Mouse (Mus musculus) neural tube, embryonic 15.5 days (tissue): ENCODE measurements around the gene Amz1. TPM values are rescaled to one million over a fixed set of nuclear protein-coding genes. Genes with fewer than 3 reads are reported as not detected.

Experiments
- ATAC-seq: fragments of 200-750 bp; cut with Nextera tagmentation; 2 replicates; pipeline ENCODE4 v1.8.0; 2017; ENCODE audit warnings: mild to moderate bottlenecking, moderate TSS enrichment, moderate library complexity; ENCODE audit not compliant: low FRiP score
- H3K27ac ChIP-seq: fragments of 300-500 bp; sonication (generic); replicated peaks from 2 replicates; pipeline ENCODE4 v1.5.1; 2015; ENCODE audit warnings: mild to moderate bottlenecking, inconsistent platforms
- H3K27me3 ChIP-seq: fragments of 300-500 bp; sonication (generic); replicated peaks from 2 replicates; pipeline ENCODE4 v1.6.1; 2015; ENCODE audit warnings: inconsistent platforms
- H3K36me3 ChIP-seq: fragments of 300-500 bp; sonication (generic); 2 replicates; pipeline ENCODE4 v1.6.1; 2015; ENCODE audit warnings: inconsistent platforms
- H3K4me1 ChIP-seq: fragments of 300-500 bp; sonication (generic); 2 replicates; pipeline ENCODE4 v1.6.1; 2015; ENCODE audit warnings: inconsistent platforms
- H3K4me2 ChIP-seq: fragments of 300-500 bp; sonication (generic); 2 replicates; pipeline ENCODE4 v1.6.1; 2015; ENCODE audit warnings: inconsistent platforms, mild to moderate bottlenecking, moderate library complexity
- H3K4me3 ChIP-seq: fragments of 300-500 bp; sonication (generic); replicated peaks from 2 replicates; pipeline ENCODE4 v1.5.1; 2015; ENCODE audit warnings: mild to moderate bottlenecking, inconsistent platforms
- H3K9ac ChIP-seq: fragments of 300-500 bp; sonication (generic); replicated peaks from 2 replicates; pipeline ENCODE4 v1.6.1; 2015; ENCODE audit warnings: mild to moderate bottlenecking, inconsistent platforms
- H3K9me3 ChIP-seq: fragments of 300-500 bp; sonication (generic); replicated peaks from 2 replicates; pipeline ENCODE4 v1.6.1; 2016; ENCODE audit warnings: inconsistent platforms
- WGBS: fragments of 180-500 bp; shearing (Covaris S2); methylation state at CpG from one replicate; pipeline ENCODE4 v1.1.7; 2015; ENCODE audit warnings: mixed read lengths; 5-methylcytosine and 5-hydroxymethylcytosine counted together
- polyA plus RNA-seq: library from polyadenylated mRNA; unstranded; fragments of >200 nt; fragmentation: Nextera tagmentation; extraction: Ambion mirVana; gene quantifications from 2 replicates; pipeline ENCODE4 v1.2.1, GENCODE M21; 2015

Amz1 gene
- polyA plus RNA-seq, 1 experiment from 2014 or later = 3.5 TPM

DNA sequence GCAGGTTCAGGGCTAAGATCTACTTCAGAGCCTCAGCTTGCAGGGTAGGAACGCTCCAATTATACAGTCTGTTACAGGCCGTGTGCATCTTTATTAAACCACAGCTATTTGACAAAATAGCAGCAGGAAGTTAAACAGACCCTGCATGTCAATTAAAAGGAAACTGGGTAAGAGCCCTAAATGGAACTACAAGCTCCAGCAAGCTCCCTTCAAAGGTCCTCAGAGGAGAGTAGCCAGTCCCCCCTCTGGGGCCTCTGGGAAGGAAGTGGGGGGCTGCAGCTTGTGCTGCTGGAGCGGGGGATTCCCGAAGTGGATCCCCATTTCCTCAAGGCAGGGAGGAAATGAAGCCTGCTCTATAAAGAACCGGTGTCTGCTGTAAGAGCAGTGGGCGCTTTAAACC is 47.7 kb downstream of the Amz1 start:
- 42% methylated on average over 6 of the region's 6 CpGs for WGBS
- no peak overlapping the region for H3K4me2 ChIP-seq
- peak overlapping the region; percentile 75 for H3K27ac ChIP-seq
- H3K4me1 ChIP-seq = peaks cover 43% of the 10 kb centered on the region
- no peak overlapping the region for H3K9ac ChIP-seq
- no peaks in the 10 kb centered on the region for H3K27me3 ChIP-seq
- no peaks in the 10 kb centered on the region for H3K36me3 ChIP-seq
- no peak overlapping the region for H3K4me3 ChIP-seq
- no peak for ATAC-seq
- no peaks in the 10 kb centered on the region for H3K9me3 ChIP-seq

DNA sequence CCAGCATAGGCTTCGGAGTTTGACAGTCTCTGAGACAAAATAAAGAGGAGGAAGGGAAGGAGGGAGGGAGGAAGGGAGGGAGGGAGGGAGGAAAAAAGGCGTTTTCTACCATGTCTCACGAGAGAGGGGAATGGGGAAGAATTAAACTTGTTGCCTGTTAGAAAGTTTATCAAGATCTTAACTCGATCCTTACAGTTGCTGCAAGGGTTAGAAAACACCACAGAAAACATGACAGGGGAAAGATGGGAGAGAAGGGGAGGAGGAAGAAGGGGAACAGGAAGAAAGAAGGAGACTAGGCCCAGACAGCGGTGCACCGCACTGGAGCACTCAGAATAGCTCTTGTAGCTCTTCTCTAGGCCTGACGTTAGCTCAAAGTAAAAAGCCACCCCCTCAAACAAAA is 48.2 kb downstream of the Amz1 start:
- no peak overlapping the region for H3K4me2 ChIP-seq
- no peaks in the 10 kb centered on the region for H3K27me3 ChIP-seq
- no peak overlapping the region for H3K4me3 ChIP-seq
- no peak overlapping the region for H3K9ac ChIP-seq
- 69% methylated on average over 7 of the region's 7 CpGs for WGBS
- H3K9me3 ChIP-seq = no peaks in the 10 kb centered on the region
- no peak for ATAC-seq
- peak overlapping the region; percentile 75 for H3K27ac ChIP-seq
- H3K36me3 ChIP-seq = peaks cover 1% of the 10 kb centered on the region; the same call in 1 of the 2 replicates
- peaks cover 43% of the 10 kb centered on the region for H3K4me1 ChIP-seq

DNA sequence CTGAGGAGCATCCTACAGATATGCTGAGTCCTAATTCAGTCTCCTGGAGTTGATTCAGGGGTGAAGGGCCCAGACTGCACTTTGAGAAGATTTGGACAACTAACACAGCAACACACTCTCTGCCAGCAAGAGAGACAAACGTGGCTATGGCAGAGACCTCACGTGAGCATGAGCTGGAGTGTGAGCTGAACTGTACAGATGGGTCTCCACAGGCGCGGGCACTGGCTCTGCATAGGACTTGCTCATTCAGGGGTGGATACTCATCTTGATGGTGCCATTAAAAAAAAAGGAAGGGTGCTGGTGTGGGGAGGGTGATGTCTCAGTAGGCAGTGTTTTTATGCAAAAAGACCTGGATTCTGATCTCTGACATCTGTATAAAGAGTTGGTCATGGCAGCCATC is 51.2 kb downstream of the Amz1 start:
- no peak overlapping the region for H3K27ac ChIP-seq
- H3K4me1 ChIP-seq = peaks cover 23% of the 10 kb centered on the region
- no peak overlapping the region for H3K4me2 ChIP-seq
- ATAC-seq = no peak
- H3K36me3 ChIP-seq = peaks cover 6% of the 10 kb centered on the region; the same call in 1 of the 2 replicates
- H3K9me3 ChIP-seq = no peaks in the 10 kb centered on the region
- no peak overlapping the region for H3K4me3 ChIP-seq
- no peak overlapping the region for H3K9ac ChIP-seq
- WGBS = 89% methylated on average over 4 of the region's 4 CpGs
- H3K27me3 ChIP-seq = no peaks in the 10 kb centered on the region

DNA sequence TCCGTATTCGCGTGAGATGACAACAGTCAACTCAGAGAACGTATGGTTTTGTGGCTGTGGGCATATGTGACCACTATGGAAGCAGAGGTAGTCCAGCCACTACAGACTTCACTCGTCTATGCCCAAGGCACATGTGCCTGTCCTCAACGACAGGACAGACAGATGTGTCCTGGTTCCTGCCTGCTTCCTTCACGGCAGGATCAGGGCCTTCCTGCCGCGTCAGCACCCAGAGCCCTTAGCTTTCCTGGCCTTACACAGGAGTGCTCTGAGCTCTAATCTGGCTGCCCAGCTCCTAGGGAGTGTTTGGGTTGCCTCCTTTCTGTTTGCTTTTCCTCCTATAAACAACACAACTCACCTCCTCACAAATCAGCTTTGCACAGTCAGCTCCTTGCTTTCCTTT is 53.0 kb downstream of the Amz1 start:
- Histone ChIP-seq H3K9me3 (no peaks in the 10 kb centered on the region), H3K27me3 (no peaks in the 10 kb centered on the region), H3K9ac (no peak overlapping the region), H3K36me3 (peaks cover 19% of the 10 kb centered on the region), H3K27ac (no peak overlapping the region), H3K4me3 (no peak overlapping the region), H3K4me2 (no peak overlapping the region), H3K4me1 (peaks cover 12% of the 10 kb centered on the region)
- no peak for ATAC-seq
- 84% methylated on average over 9 of the region's 9 CpGs for WGBS

DNA sequence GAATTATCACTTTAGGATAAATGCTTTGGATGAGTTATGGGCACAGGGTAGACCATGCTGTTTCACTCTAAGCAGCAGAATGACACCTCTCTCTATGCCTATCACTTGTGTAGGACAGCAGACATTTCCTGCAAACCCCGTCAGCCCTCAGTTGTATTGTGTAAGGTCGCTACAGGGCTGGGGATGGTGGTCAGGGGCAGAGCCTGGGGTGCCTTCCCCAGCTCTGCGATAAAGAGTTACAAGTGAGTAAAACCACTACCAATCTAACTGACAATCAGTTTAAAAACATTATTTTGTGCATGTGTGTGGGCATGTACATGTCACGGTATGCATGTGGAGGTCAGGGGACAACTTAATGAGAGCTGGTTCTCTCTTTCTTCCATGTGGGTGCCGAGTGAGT is 57.2 kb downstream of the Amz1 start:
- peaks cover 41% of the 10 kb centered on the region for H3K36me3 ChIP-seq
- no peak for ATAC-seq
- 92% methylated on average over 5 of the region's 5 CpGs for WGBS
- H3K27me3 ChIP-seq = no peaks in the 10 kb centered on the region
- H3K9me3 ChIP-seq = no peaks in the 10 kb centered on the region
- no peak overlapping the region for H3K27ac ChIP-seq
- H3K9ac ChIP-seq = no peak overlapping the region
- H3K4me2 ChIP-seq = no peak overlapping the region
- H3K4me3 ChIP-seq = no peak overlapping the region
- peaks cover 11% of the 10 kb centered on the region for H3K4me1 ChIP-seq

DNA sequence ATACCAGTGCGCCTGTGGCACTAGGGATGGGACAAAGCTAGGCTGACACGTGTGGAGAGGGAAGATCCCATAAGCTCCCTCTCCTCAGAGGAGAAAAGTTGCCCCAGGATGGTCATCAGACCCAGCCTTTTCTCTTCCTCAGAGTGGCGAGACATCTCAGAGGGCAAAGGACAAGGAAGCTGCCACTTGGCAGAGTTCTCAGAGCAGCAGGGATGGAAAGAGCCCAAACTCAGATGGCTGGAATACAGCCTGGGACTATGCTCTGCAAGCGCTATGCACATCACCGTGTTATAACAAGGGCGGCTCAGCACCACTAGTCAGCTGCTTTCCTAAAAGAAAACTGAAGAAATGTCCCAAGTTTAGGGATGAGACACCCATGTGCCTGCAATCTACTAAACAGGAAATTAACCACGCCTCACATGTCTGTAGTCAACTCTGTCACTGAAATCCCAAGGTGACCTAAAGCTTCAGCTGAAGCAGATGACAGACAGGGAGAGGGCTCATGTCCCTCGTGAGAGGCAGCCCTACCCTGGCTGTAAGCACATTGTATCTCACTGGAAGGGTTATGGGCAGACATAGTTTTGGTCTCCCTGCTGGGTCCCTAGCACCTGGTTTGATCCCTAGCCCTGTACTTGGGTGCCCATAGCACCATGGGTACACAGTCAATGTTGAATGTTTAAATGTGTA is 58.1 kb downstream of the Amz1 start:
- 91% methylated on average over 8 of the region's 8 CpGs for WGBS
- H3K27ac ChIP-seq = no peak overlapping the region
- peaks cover 41% of the 10 kb centered on the region for H3K36me3 ChIP-seq
- no peak overlapping the region for H3K4me3 ChIP-seq
- H3K4me2 ChIP-seq = no peak overlapping the region
- H3K9ac ChIP-seq = no peak overlapping the region
- H3K27me3 ChIP-seq = no peaks in the 10 kb centered on the region
- no peak for ATAC-seq
- peaks cover 11% of the 10 kb centered on the region for H3K4me1 ChIP-seq
- H3K9me3 ChIP-seq = no peaks in the 10 kb centered on the region

DNA sequence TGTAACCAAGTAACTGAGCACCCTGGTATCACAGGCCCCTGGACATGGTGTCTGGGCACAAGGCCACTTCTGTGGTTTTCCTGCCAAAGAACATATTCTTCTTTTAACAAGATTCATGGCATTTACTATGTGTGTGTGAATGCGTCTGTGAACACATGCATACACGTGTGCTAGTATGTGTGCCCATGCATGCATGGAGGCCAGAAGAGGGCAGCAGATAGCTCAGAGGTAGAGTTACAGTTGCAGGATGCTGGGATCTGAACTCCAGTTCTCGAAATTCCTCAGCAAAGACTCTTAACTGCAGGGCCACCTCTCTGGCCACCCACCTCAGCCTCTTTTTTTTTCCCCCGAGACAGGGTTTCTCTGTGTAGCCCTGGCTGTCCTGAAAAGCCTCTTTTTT is 59.6 kb downstream of the Amz1 start:
- 95% methylated on average over 4 of the region's 4 CpGs for WGBS
- no peak overlapping the region for H3K4me2 ChIP-seq
- peaks cover 36% of the 10 kb centered on the region for H3K36me3 ChIP-seq
- H3K9me3 ChIP-seq = no peaks in the 10 kb centered on the region
- no peak overlapping the region for H3K27ac ChIP-seq
- no peak overlapping the region for H3K4me3 ChIP-seq
- no peaks in the 10 kb centered on the region for H3K27me3 ChIP-seq
- peaks cover 13% of the 10 kb centered on the region for H3K4me1 ChIP-seq
- no peak overlapping the region for H3K9ac ChIP-seq
- ATAC-seq = no peak

DNA sequence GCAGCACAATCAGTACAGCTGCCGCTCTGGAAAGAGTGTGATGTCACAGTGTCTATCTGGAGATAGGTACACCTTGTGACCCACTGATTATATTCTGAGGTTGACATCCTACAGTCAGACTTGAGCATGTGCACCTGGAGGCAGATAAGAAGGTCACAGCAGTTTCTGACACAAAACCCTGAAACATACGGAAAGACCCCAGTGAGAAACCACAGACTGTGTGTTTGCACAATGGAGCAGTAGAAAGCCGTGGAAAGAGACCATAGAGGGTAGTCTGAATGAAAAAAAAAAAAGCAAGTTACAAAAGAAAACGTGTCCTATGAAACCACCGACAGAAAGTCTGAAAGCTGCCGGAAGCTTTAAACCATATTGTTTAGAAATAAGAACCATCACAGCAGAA is 60.4 kb downstream of the Amz1 start:
- 85% methylated on average over 6 of the region's 6 CpGs for WGBS
- peaks cover 36% of the 10 kb centered on the region for H3K36me3 ChIP-seq
- no peak overlapping the region for H3K27ac ChIP-seq
- no peak overlapping the region for H3K4me2 ChIP-seq
- H3K27me3 ChIP-seq = no peaks in the 10 kb centered on the region
- peaks cover 20% of the 10 kb centered on the region for H3K4me1 ChIP-seq
- no peak overlapping the region for H3K4me3 ChIP-seq
- H3K9ac ChIP-seq = no peak overlapping the region
- ATAC-seq = no peak
- H3K9me3 ChIP-seq = no peaks in the 10 kb centered on the region

DNA sequence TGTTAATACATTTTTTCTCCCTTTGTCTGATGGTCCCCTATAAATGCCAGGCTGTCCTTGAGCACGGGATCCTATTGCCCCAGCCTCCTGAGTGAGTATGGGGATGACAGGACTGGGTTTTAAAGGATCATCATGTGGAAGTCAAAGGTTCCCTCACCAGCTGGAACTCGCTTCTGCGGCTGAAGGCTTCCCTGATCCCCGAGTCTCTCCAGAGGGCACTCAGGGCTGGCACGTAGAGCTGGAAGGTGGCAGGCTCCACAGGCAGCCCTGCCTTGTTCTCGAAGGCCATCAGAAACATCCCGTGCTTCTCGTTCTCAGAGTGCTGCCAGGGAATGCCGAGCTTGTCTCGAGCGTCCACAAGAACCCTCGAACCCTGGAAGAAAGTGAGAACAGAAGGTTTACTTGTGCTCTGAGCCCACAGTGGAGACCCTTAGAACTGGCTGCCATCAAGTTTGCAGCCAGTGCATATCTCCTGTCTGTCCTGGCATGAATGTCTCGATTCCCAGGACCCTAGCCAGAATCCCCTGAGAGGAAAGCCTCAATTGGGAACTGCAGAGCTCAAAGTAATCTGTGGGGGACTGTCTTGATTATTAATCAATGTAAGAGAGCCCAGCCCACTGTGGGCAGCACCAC is 61.4 kb downstream of the Amz1 start:
- Histone ChIP-seq H3K36me3 (peaks cover 35% of the 10 kb centered on the region), H3K27me3 (no peaks in the 10 kb centered on the region), H3K9me3 (no peaks in the 10 kb centered on the region), H3K27ac (0 out of 2 replicates have a peak overlapping the region, but pooled peaks have one; percentile 15), H3K4me1 (peaks cover 26% of the 10 kb centered on the region), H3K4me2 (no peak overlapping the region), H3K4me3 (no peak overlapping the region), H3K9ac (no peak overlapping the region)
- no peak for ATAC-seq
- 87% methylated on average over 13 of the region's 13 CpGs for WGBS

DNA sequence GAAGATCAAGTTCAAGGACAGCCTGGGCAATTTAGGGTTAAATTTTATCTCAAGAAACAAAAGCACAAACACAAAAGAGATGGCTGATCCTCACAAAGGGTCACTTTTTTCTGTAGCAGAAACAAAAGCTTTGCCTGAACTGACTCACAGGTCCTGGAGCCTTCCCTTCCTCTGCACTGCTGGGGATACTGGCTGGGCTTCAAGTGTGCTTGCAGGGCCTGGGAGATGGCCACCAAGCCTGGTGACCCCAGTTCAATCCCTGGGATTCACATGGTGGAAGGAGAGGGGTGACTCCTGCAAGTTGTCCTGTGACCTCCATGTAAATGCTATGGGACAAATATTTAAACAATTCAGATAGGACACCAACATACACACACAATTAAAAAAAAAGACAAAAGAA is 65.6 kb downstream of the Amz1 start:
- no peak overlapping the region for H3K4me2 ChIP-seq
- no peaks in the 10 kb centered on the region for H3K9me3 ChIP-seq
- peak overlapping the region; percentile 88; the same call in 1 of the 2 replicates for H3K27ac ChIP-seq
- ATAC-seq = no peak
- H3K36me3 ChIP-seq = peaks cover 5% of the 10 kb centered on the region; the same call in 1 of the 2 replicates
- no peak overlapping the region for H3K4me3 ChIP-seq
- peaks cover 61% of the 10 kb centered on the region for H3K4me1 ChIP-seq
- H3K27me3 ChIP-seq = no peaks in the 10 kb centered on the region
- no peak overlapping the region for H3K9ac ChIP-seq

DNA sequence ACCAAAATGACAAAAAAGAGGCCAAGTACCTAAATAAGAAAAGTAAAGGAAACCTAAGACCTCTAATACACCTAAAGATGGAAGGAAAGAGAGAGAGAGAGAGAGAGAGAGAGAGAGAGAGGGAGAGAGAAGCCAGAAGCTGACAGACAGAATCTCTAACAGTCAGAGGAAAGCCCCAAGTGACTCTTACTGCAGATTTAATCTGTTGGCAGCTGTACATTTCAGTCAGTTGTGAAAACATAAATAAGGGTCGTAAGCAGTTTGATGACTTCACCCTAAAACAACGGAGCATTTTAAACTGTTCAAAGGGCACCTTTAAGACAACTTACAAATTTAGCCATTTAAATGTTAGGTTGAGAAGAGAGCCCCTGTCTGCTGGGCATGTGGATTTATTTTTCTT is 66.5 kb downstream of the Amz1 start:
- H3K4me1 ChIP-seq = peaks cover 69% of the 10 kb centered on the region
- H3K9me3 ChIP-seq = no peaks in the 10 kb centered on the region
- no peak overlapping the region for H3K9ac ChIP-seq
- H3K4me3 ChIP-seq = no peak overlapping the region
- no peaks in the 10 kb centered on the region for H3K36me3 ChIP-seq
- ATAC-seq = no peak
- peak overlapping the region; percentile 22; the same call in 1 of the 2 replicates for H3K4me2 ChIP-seq
- H3K27ac ChIP-seq = peak overlapping the region; percentile 88
- H3K27me3 ChIP-seq = no peaks in the 10 kb centered on the region
- 21% methylated on average over 2 of the region's 2 CpGs for WGBS
